Mouse (Mus musculus) megakaryocyte, embryonic 14.5 days (primary cell): ENCODE results near the gene Copz1.

ENCODE experiments used
- FLI1 ChIP-seq: IDR thresholded peaks from 2 replicates; pipeline ENCODE4 v1.6.1; 2012; ENCODE audit warnings: low read length, inconsistent platforms, mixed read lengths
- GATA1 ChIP-seq: IDR thresholded peaks from 3 replicates; pipeline ENCODE4 v1.6.1; 2012; ENCODE audit warnings: mixed read lengths, low read length, inconsistent platforms, borderline replicate concordance

GRCm38 (mm10) chr15:103257790-103258728 lies 14.5 kb upstream of the Copz1 start, which contains the start of gene Nfe2:
- TF ChIP-seq FLI1 (peak; percentile 96), GATA1 (peak; percentile 97)
